Mouse (Mus musculus) megakaryocyte, embryonic 14.5 days (primary cell): ENCODE results near the gene Ltbp1.

ENCODE experiments used
- FLI1 ChIP-seq: IDR thresholded peaks from 2 replicates; pipeline ENCODE4 v1.6.1; 2012; ENCODE audit warnings: low read length, inconsistent platforms, mixed read lengths
- GATA1 ChIP-seq: IDR thresholded peaks from 3 replicates; pipeline ENCODE4 v1.6.1; 2012; ENCODE audit warnings: mixed read lengths, low read length, inconsistent platforms, borderline replicate concordance

- no peak for TF ChIP-seq GATA1
- TF ChIP-seq FLI1 = no peak
Measured at GRCm38 (mm10) chr17:75139731-75140130, 134.4 kb downstream of the Ltbp1 start.
